Mouse (Mus musculus) liver, embryonic 15.5 days (tissue): ENCODE measurements around the gene Snf8. TPM values are rescaled to one million over a fixed set of nuclear protein-coding genes. Genes with fewer than 3 reads are reported as not detected.
A peak's percentile ranks its signal among the peaks of the same experiment; 100 is the strongest.

Experiments used
- ATAC-seq: fragments of 200-750 bp; cut with Nextera tagmentation; 2 replicates; pipeline ENCODE4 v1.8.0; 2017; ENCODE audit warnings: moderate number of reproducible peaks, mild to moderate bottlenecking, moderate library complexity; ENCODE audit not compliant: insufficient read depth
- H3K27ac ChIP-seq: fragments of 300-500 bp; sonication (generic); replicated peaks from 2 replicates; pipeline ENCODE4 v1.5.1; 2015; ENCODE audit warnings: mild to moderate bottlenecking, inconsistent platforms
- H3K27me3 ChIP-seq: fragments of 300-500 bp; sonication (generic); 2 replicates; pipeline ENCODE4 v1.6.1; 2015; ENCODE audit warnings: mild to moderate bottlenecking, inconsistent platforms
- H3K36me3 ChIP-seq: fragments of 300-500 bp; sonication (generic); replicated peaks from 2 replicates; pipeline ENCODE4 v1.6.1; 2015; ENCODE audit warnings: moderate library complexity, mild to moderate bottlenecking, inconsistent platforms
- H3K4me1 ChIP-seq: fragments of 300-500 bp; sonication (generic); replicated peaks from 2 replicates; pipeline ENCODE4 v1.6.1; 2015; ENCODE audit warnings: inconsistent platforms
- H3K4me2 ChIP-seq: fragments of 300-500 bp; sonication (generic); 2 replicates; pipeline ENCODE4 v1.6.1; 2015; ENCODE audit warnings: moderate library complexity, mild to moderate bottlenecking, inconsistent platforms
- H3K4me3 ChIP-seq: fragments of 300-500 bp; sonication (generic); replicated peaks from 2 replicates; pipeline ENCODE4 v1.5.1; 2015; ENCODE audit warnings: mild to moderate bottlenecking, inconsistent platforms
- H3K9ac ChIP-seq: fragments of 300-500 bp; sonication (generic); 2 replicates; pipeline ENCODE4 v1.6.1; 2015; ENCODE audit warnings: moderate library complexity, mild to moderate bottlenecking, inconsistent platforms
- H3K9me3 ChIP-seq: fragments of 300-500 bp; sonication (generic); replicated peaks from 2 replicates; pipeline ENCODE4 v1.6.1; 2016; ENCODE audit warnings: inconsistent platforms
- WGBS: fragments of 180-500 bp; shearing (Covaris S2); methylation state at CpG from one replicate; pipeline ENCODE4 v1.1.7; 2015; ENCODE audit warnings: mixed read lengths; ENCODE audit not compliant: insufficient replicate concordance; 5-methylcytosine and 5-hydroxymethylcytosine counted together
- polyA plus RNA-seq: library from polyadenylated mRNA; unstranded; fragments of >200 nt; fragmentation: Nextera tagmentation; extraction: Ambion mirVana; gene quantifications from 2 replicates; pipeline ENCODE4 v1.2.1, GENCODE M21; 2015

Snf8 gene
- polyA plus RNA-seq, 1 experiment from 2014 or later, result 64.2 TPM

DNA sequence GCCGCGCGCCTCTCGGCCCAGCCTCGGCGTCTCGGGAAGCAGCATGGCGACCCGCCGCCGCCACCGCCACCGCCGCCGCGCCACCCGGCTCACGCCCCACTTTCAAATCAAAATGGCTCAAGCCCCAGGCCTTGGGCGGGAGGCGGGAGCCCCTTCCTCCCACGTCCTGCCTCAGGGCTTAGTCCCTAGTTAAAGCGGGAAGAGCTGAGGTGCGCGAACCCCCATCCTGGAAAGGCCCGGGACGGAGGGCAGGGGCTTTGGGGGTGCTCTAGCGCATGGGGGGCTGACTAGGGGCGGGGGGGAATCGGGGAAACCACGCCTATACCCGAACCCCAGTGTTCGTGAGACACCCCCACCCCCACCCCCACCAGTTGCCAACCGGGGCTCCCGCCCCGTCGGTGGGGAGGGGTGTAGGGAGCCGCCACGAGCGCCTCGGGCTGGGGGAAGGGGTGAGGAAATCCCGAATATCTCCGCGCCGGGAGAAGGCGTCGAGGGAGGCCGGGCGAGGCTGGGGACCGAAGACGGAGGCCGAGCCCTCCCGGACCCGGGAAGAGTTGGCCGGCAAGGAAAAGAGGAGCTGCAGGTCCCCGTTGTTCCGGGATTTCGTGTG lies 29.8 kb upstream of the Snf8 start:
- H3K9me3 ChIP-seq, result no peaks in the 10 kb centered on the region
- H3K9ac ChIP-seq, result peak overlapping the region; percentile 64
- WGBS, result under 1% methylated on average over 55 of the region's 57 CpGs
- peak; percentile 58 for ATAC-seq
- peak overlapping the region; percentile 71 for H3K4me3 ChIP-seq
- H3K27ac ChIP-seq, result peak overlapping the region; percentile 65
- H3K4me2 ChIP-seq, result peak overlapping the region; percentile 95
- H3K4me1 ChIP-seq, result peaks cover 58% of the 10 kb centered on the region
- H3K27me3 ChIP-seq, result peaks cover 44% of the 10 kb centered on the region
- no peaks in the 10 kb centered on the region for H3K36me3 ChIP-seq

DNA sequence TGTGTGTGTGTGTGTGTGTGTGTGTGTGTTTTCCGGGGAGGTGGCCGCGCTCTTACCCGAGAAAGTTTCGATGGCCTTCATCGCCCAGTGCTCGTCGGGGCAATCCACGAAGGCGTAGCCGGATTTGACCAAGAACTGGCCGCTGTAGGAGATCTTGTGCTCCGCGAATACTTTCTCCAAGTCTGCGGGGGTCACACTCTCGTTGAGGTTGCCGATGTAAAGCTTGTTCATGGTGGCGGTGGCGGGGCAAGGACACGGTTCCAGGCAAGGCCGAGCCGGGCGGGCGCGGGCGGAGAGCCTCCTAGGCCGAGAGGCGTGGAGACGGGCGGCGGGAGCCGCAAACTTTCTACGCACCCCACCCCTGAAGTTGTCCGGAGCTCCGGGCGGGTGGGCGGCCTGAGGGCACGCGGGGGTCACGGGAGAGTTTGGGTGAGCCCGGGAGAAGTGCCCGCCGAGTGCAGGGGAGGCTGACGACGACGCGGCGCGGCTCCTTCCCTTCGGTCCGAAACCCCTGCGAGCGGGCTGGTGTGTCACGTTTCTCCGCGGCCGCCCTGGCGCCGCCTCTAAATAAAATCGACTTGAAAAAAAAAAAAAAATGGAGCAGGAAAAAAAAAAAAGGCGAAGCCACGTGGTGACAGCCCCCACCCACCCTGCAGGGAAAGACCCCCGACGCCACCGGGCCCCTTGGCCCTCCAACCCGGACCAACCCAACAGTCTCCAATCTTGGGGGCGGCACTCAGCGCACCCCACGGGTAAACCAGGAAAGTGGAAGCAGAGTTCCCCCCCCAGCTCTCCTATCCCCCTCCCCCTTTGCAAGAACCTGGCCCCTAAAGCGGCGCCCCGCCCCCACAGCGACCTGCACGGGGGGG lies 29.0 kb upstream of the Snf8 start, which contains the start of gene Igf2bp1:
Gene Igf2bp1 (minus strand): TSS at position 538 of the 869 bp plus-strand sequence.
- Histone ChIP-seq H3K4me3 (peak within 1 kb of the TSS; percentile 71), H3K9me3 (no peaks in the 10 kb centered on the region), H3K4me2 (peak within 1 kb of the TSS; percentile 95), H3K36me3 (no peaks in the 10 kb centered on the region), H3K9ac (peak within 1 kb of the TSS; percentile 64), H3K4me1 (peaks cover 58% of the 10 kb centered on the region), H3K27ac (peak within 1 kb of the TSS; percentile 65), H3K27me3 (peaks cover 44% of the 10 kb centered on the region)
- peak; percentile 50 for ATAC-seq
- WGBS, result under 1% methylated on average over 70 of the region's 74 CpGs

DNA sequence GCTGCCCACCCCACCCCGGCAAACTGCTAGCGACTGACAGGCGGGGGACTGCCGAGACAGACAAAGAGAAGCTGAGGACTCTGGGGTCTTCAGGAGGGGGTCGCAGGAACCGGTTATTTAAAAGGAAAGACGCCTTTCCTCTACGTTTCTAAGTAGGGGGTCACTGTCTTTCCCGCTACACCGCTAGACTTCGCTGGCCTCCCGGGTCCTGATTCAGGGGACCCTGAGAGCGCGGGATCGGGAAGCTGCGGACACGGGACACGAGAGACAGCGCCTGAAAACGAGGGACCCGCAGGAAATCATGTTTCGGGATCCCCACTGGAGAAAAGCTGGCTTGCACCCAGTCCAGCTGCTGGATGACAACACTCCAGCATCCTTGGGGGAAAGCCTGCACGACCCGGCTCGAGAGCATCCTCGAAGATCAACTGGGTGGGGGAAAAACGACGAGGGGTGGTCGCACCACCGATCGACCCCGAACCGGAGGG lies 28.3 kb upstream of the Snf8 start:
- no peak for ATAC-seq
- under 1% methylated on average over 33 of the region's 33 CpGs for WGBS
- Histone ChIP-seq H3K4me1 (peaks cover 56% of the 10 kb centered on the region), H3K27me3 (peaks cover 51% of the 10 kb centered on the region), H3K4me3 (peak overlapping the region; percentile 71), H3K9me3 (no peaks in the 10 kb centered on the region), H3K4me2 (peak overlapping the region; percentile 95), H3K9ac (peak overlapping the region; percentile 64; the same call in 1 of the 2 replicates), H3K36me3 (no peaks in the 10 kb centered on the region), H3K27ac (no peak overlapping the region)

DNA sequence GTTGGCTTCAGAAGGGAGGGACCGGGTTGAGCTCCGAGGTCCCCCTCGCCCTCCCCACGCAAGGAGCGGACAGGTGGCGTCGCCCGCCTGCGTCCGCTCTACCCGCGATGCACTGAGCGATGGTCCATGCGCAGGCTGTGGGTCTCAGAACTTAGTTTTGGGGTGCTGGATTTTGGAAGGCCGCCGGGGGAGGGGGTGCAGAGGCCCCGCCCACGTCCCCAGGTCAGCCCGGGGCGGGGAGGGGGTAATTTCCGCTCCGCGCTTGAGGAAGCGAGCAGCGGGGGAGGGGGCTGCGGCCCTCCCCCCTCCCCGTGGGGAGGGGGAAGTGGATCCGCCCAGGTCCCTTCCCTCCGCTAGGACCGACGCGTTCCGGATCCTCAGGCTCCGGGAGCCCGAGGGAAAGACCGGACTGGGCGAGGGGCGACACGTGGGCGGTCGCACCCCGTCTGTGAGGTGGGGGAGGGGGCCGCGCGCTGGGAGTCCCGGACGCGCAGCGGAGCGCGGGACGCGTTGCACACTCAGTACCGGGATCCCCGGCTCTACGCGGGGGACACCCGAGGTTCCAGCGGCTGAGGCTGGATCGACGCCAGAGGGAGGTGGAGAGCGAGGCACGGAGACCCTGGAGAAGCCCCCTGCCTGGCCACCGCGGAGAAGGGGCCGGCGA lies 27.7 kb upstream of the Snf8 start:
- WGBS, result under 1% methylated on average over 64 of the region's 67 CpGs
- ATAC-seq, result peak; percentile 17; the same call in 1 of the 2 replicates
- peak overlapping the region; percentile 64 for H3K9ac ChIP-seq
- H3K36me3 ChIP-seq, result no peaks in the 10 kb centered on the region
- H3K27ac ChIP-seq, result 0 out of 2 replicates have a peak overlapping the region, but pooled peaks have one; percentile 7
- H3K4me2 ChIP-seq, result peak overlapping the region; percentile 95
- H3K9me3 ChIP-seq, result no peaks in the 10 kb centered on the region
- peaks cover 54% of the 10 kb centered on the region for H3K4me1 ChIP-seq
- H3K27me3 ChIP-seq, result peaks cover 54% of the 10 kb centered on the region
- peak overlapping the region; percentile 71 for H3K4me3 ChIP-seq

DNA sequence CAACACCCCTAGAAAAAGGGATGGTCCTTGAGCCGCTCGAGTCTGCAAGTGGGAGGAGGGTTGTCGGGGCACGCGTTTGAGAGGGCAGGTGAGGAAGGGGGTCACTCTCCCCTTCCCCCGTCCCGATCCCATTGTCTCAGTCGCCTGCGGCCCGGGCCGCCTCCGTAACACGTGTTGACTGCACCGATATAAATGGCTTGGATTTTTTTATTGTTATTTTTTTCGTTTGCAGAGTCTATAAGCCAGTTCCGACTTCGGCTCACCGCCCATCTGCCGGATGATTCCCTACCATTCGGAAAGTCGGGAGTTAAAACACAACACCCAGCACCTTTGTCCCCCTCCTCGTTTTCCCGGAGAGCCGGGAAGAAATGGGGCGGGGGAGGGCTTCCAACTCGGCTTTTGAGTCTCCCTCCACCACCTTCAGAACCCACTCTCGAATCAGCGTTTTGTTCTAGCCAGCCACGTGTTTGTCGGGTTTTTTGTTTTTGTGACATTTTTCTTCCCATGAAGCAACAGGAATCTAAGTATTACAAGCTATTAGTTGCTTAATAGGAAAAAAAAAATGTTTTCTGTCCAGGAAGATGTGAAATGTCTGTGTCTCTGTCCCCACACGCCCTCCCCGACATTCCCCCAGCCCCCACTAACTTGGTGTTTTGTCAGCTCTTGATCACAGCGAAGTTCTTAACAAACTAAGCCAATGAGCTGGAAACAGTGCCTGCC lies 27.0 kb upstream of the Snf8 start:
- no peaks in the 10 kb centered on the region for H3K9me3 ChIP-seq
- no peaks in the 10 kb centered on the region for H3K36me3 ChIP-seq
- under 1% methylated on average over 33 of the region's 33 CpGs for WGBS
- 0 out of 2 replicates have a peak, but pooled peaks have one; percentile 2 for ATAC-seq
- peak overlapping the region; percentile 32 for H3K9ac ChIP-seq
- peak overlapping the region; percentile 71 for H3K4me3 ChIP-seq
- peak overlapping the region; percentile 95 for H3K4me2 ChIP-seq
- no peak overlapping the region; the same call in 1 of the 2 replicates for H3K27ac ChIP-seq
- H3K4me1 ChIP-seq, result peaks cover 50% of the 10 kb centered on the region
- peaks cover 59% of the 10 kb centered on the region for H3K27me3 ChIP-seq

DNA sequence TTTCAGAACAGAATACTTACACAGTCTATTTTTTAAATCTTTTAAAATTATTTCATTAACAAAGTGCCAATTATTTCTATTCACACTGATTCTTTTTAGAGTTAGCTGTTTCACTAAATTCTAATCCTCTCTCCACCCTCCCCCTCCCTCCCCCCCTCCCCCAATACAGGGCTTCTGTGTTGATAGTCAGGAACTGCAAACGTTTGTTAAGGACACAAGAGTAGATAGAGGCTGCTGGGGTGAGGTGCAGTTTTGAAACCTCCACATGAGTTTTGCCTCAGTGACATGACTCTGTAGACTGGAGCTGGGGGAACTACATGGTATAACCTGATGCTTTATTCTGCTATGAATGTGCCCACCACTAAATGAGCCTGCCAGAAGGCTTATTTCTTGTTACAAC lies 25.9 kb upstream of the Snf8 start:
- no peak overlapping the region for H3K27ac ChIP-seq
- H3K36me3 ChIP-seq, result no peaks in the 10 kb centered on the region
- no peaks in the 10 kb centered on the region for H3K9me3 ChIP-seq
- ATAC-seq, result no peak
- peaks cover 64% of the 10 kb centered on the region for H3K27me3 ChIP-seq
- no peak overlapping the region for H3K4me2 ChIP-seq
- H3K4me3 ChIP-seq, result no peak overlapping the region
- H3K9ac ChIP-seq, result no peak overlapping the region
- WGBS, result 0% methylated on average over 1 of the region's 1 CpGs
- peaks cover 42% of the 10 kb centered on the region for H3K4me1 ChIP-seq

DNA sequence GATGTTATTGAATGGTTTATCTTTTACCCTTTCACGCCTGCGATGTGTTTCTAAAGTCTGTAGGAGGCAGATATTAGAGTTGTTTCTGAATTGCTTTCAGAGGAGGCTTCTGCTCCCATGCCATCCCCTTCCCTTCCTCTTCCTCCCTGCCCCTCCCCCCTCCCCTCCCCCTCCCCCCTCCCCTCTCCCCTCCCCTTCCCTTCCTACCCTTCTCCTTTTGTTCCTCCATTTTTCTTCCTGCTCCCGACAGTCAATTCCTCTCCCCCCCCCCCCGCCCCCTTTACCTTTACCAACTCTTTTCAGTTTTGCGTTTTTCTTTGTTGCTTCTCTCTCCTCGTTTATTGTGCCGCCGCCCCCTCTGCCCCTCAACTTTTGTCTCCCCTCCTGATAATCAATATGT lies 22.7 kb upstream of the Snf8 start:
- Histone ChIP-seq H3K4me3 (no peak overlapping the region), H3K9me3 (no peaks in the 10 kb centered on the region), H3K36me3 (no peaks in the 10 kb centered on the region), H3K4me1 (peaks cover 11% of the 10 kb centered on the region), H3K27me3 (peaks cover 43% of the 10 kb centered on the region), H3K27ac (no peak overlapping the region), H3K4me2 (no peak overlapping the region), H3K9ac (no peak overlapping the region)
- 1% methylated on average over 6 of the region's 8 CpGs for WGBS
- ATAC-seq, result no peak

DNA sequence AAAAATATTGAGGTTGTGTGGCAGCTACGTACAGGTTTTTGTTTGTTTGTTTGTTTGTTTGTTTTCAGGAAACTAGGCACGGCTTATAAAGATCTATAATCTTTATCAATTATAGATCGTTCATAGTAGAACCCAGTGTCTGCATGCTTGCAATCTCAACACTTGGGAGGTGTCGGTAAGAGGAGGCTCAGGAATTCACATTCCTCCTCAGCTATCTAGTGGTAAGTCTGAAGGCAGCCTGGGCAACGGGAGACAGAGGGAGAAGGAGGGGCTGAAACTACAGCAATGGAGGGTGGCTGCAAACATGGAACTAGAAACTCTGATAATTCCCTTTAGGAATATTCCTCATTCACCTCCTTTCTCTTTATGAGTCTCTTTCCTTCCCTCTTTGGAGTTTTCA lies 19.3 kb upstream of the Snf8 start:
- H3K4me2 ChIP-seq, result no peak overlapping the region
- 37% methylated on average over 5 of the region's 5 CpGs for WGBS
- H3K27ac ChIP-seq, result no peak overlapping the region
- H3K4me3 ChIP-seq, result no peak overlapping the region
- H3K9me3 ChIP-seq, result no peaks in the 10 kb centered on the region
- H3K27me3 ChIP-seq, result peaks cover 25% of the 10 kb centered on the region
- no peak overlapping the region for H3K9ac ChIP-seq
- H3K36me3 ChIP-seq, result no peaks in the 10 kb centered on the region
- no peaks in the 10 kb centered on the region; the same call in 1 of the 2 replicates for H3K4me1 ChIP-seq
- ATAC-seq, result no peak

DNA sequence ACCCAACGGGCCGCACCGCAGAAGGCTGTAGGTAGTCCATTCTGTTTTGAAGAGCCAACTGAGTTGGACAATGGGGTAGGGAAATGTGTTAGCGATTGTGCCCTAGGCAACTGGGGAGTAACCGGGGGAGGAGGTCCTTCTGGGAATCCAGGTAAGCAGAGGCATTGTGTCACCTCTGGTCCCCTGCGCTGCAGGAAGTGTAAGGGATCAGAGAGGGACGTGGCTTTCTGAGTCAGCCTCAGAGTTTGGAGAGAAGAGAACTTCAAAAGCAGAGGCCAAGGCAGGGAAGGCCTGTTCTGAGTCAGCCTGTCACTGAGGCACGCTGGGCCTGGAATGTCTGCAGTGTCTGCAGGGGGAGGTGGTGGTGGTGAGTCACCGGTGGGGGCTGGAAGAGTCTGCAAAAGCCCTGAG lies 16.7 kb upstream of the Snf8 start:
- 45% methylated on average over 9 of the region's 9 CpGs for WGBS
- Histone ChIP-seq H3K27ac (no peak overlapping the region), H3K4me3 (no peak overlapping the region), H3K9ac (no peak overlapping the region), H3K4me2 (no peak overlapping the region), H3K4me1 (no peaks in the 10 kb centered on the region), H3K36me3 (no peaks in the 10 kb centered on the region), H3K9me3 (no peaks in the 10 kb centered on the region), H3K27me3 (peaks cover 7% of the 10 kb centered on the region)
- ATAC-seq, result no peak

DNA sequence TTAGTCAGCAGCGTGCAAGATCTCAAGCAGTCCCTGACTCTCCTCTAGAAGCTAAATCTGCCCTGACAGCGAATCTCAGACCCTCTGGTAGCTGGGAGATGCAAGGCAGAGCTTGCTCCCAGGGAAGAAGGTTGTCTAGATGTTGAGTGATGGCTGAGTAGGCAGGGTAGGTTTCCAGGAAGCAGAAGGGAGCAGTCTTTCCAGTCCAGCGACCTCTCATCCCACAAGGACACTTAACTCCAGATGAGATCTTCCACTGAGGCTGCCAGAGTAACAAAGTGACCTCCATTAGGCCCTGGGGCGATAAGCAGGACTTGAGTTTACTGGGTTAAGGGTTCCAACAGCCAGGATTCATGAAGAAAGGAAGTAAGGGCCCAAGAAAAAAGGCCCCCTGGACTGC lies 14.1 kb upstream of the Snf8 start:
- Histone ChIP-seq H3K9me3 (no peaks in the 10 kb centered on the region), H3K4me2 (no peak overlapping the region), H3K27me3 (peaks cover 8% of the 10 kb centered on the region; the same call in 1 of the 2 replicates), H3K4me3 (no peak overlapping the region), H3K9ac (no peak overlapping the region), H3K36me3 (no peaks in the 10 kb centered on the region), H3K4me1 (peaks cover 3% of the 10 kb centered on the region; the same call in 1 of the 2 replicates), H3K27ac (no peak overlapping the region)
- no peak for ATAC-seq
- 51% methylated on average over 4 of the region's 4 CpGs for WGBS
